In genomic region chr4:136797677-136798569, GRCm38 (mm10) we compare ENCODE assay signal across 13 mouse cellular contexts. TPM values are rescaled to one million over a fixed set of nuclear protein-coding genes. Genes with fewer than 3 reads are reported as not detected.
DNase-seq lines count a peak whose midpoint lies in the region; ATAC-seq and TF ChIP-seq lines count a peak whose summit lies in the region.
"Had no signal": no experiment of that assay in that cellular context is flagged by ENCODE, and none has a peak within 500 bp of the region (broad histone marks: within the 10 kb centered on the region; RNA-seq: fewer than 3 reads in every experiment).

No protein-coding gene starts in this region.

- no peaks in the 10 kb centered on the region for H3K9me3 ChIP-seq in hindbrain, embryonic 12.5 days (replicated peaks)
- no peaks in the 10 kb centered on the region for H3K9me3 ChIP-seq in hindbrain, embryonic 16.5 days (ENCODE audit: control insufficient read depth, low read length)
- H3K9me3 ChIP-seq in lung, embryonic 16.5 days (ENCODE audit: control insufficient read depth, low read length) = no peaks in the 10 kb centered on the region
- no peaks in the 10 kb centered on the region for H3K9me3 ChIP-seq in embryonic facial prominence, embryonic 12.5 days
- no peaks in the 10 kb centered on the region for H3K9me3 ChIP-seq in liver, embryonic 13.5 days (replicated peaks)

- no peak for TF ChIP-seq CTCF in thymus, adult 2 months (IDR thresholded peaks at IDR 0.05; ENCODE audit: borderline replicate concordance, control insufficient read depth, extremely low read depth, insufficient read depth, low read length, poor library complexity)

- H3K4me2 ChIP-seq in hindbrain, embryonic 12.5 days (replicated peaks) = no peak overlapping the region
- no peak overlapping the region for H3K4me2 ChIP-seq in hindbrain, embryonic 16.5 days (ENCODE audit: low read length)
- H3K4me2 ChIP-seq in lung, embryonic 16.5 days (ENCODE audit: low read depth, low read length) = no peak overlapping the region
- no peak overlapping the region for H3K4me2 ChIP-seq in embryonic facial prominence, embryonic 12.5 days (replicated peaks)
- H3K4me2 ChIP-seq in liver, embryonic 13.5 days = no peak overlapping the region

- peak overlapping the region; percentile 35; the same call in 1 of the 2 replicates for H3K9ac ChIP-seq in hindbrain, embryonic 12.5 days
- H3K9ac ChIP-seq in hindbrain, embryonic 16.5 days (ENCODE audit: low read depth, low read length) = no peak overlapping the region
- H3K9ac ChIP-seq in lung, embryonic 16.5 days (ENCODE audit: low read length) = no peak overlapping the region
- no peak overlapping the region for H3K9ac ChIP-seq in embryonic facial prominence, embryonic 12.5 days
- no peak overlapping the region for H3K9ac ChIP-seq in liver, embryonic 13.5 days

- TF ChIP-seq POLR2A in thymus, adult 2 months (IDR thresholded peaks at IDR 0.05; ENCODE audit: control insufficient read depth, extremely low read depth, insufficient read depth, low read length, poor library complexity) = no peak

- no peak overlapping the region for H3K4me3 ChIP-seq in hindbrain, embryonic 12.5 days
- no peak overlapping the region for H3K4me3 ChIP-seq in hindbrain, embryonic 16.5 days (ENCODE audit: low read length)
- H3K4me3 ChIP-seq in lung, embryonic 16.5 days (ENCODE audit: low read length) = no peak overlapping the region
- no peak overlapping the region for H3K4me3 ChIP-seq in embryonic facial prominence, embryonic 12.5 days
- H3K4me3 ChIP-seq in liver, embryonic 13.5 days (replicated peaks) = no peak overlapping the region
- no peak overlapping the region for H3K4me3 ChIP-seq in thymus, adult 2 months (ENCODE audit: control insufficient read depth, insufficient read depth, low read length)
- H3K4me3 ChIP-seq: gastrocnemius, adult 2 months; heart, adult 2 months had no signal

- peaks cover 75% of the 10 kb centered on the region for H3K4me1 ChIP-seq in hindbrain, embryonic 12.5 days
- peaks cover 32% of the 10 kb centered on the region for H3K4me1 ChIP-seq in hindbrain, embryonic 16.5 days (ENCODE audit: control insufficient read depth, insufficient read depth, low read depth, low read length)
- H3K4me1 ChIP-seq in lung, embryonic 16.5 days (replicated peaks; ENCODE audit: control insufficient read depth, insufficient read depth, low read length) = peaks cover 19% of the 10 kb centered on the region
- H3K4me1 ChIP-seq in embryonic facial prominence, embryonic 12.5 days = peaks cover 69% of the 10 kb centered on the region
- peaks cover 17% of the 10 kb centered on the region for H3K4me1 ChIP-seq in liver, embryonic 13.5 days (replicated peaks)
- H3K4me1 ChIP-seq in thymus, adult 2 months (replicated peaks; ENCODE audit: control insufficient read depth, insufficient read depth, low read length) = peaks cover 32% of the 10 kb centered on the region

- peak overlapping the region; percentile 40 for H3K27ac ChIP-seq in hindbrain, embryonic 12.5 days
- H3K27ac ChIP-seq in hindbrain, embryonic 16.5 days (ENCODE audit: low read depth, low read length) = no peak overlapping the region
- H3K27ac ChIP-seq in lung, embryonic 16.5 days (ENCODE audit: low read length) = no peak overlapping the region
- H3K27ac ChIP-seq in embryonic facial prominence, embryonic 12.5 days = 0 out of 2 replicates have a peak overlapping the region, but pooled peaks have one; percentile 5
- H3K27ac ChIP-seq in liver, embryonic 13.5 days = no peak overlapping the region
- H3K27ac ChIP-seq in thymus, adult 2 months (ENCODE audit: control insufficient read depth, insufficient read depth, low read length) = no peak overlapping the region
- H3K27ac ChIP-seq: gastrocnemius, adult 2 months; heart, adult 2 months had no signal

- no peak for DNase-seq in lung, postnatal 25 days (ENCODE audit: low spot score)
- no peak for DNase-seq in liver, embryonic 13.5 days
- DNase-seq in cerebellum, adult 9-10 months = no peak
- no peak for DNase-seq in thymus, adult 2 months
- DNase-seq: cerebellum, adult 2 months; gastrocnemius, adult 2 months; heart, adult 2 months; kidney, postnatal 36 days; lung, postnatal 10 days had no signal

- ATAC-seq in hindbrain, embryonic 12.5 days (ENCODE audit: low FRiP score) = no peak
- ATAC-seq in hindbrain, embryonic 16.5 days = no peak
- ATAC-seq in lung, embryonic 16.5 days (ENCODE audit: low read depth) = peak; percentile 36; the same call in 1 of the 2 replicates
- no peak for ATAC-seq in embryonic facial prominence, embryonic 12.5 days (ENCODE audit: insufficient number of reproducible peaks, insufficient read depth, low FRiP score, low TSS enrichment)
- ATAC-seq in liver, embryonic 13.5 days (ENCODE audit: low read depth) = peak; percentile 31; the same call in 1 of the 2 replicates

- 0 out of 2 replicates have a peak, but pooled peaks cover 3% of the 10 kb centered on the region for H3K36me3 ChIP-seq in hindbrain, embryonic 12.5 days
- no peaks in the 10 kb centered on the region for H3K36me3 ChIP-seq in hindbrain, embryonic 16.5 days (ENCODE audit: control insufficient read depth, insufficient read depth, low read length)
- H3K36me3 ChIP-seq in lung, embryonic 16.5 days (ENCODE audit: control insufficient read depth, insufficient read depth, low read length) = no peaks in the 10 kb centered on the region
- no peaks in the 10 kb centered on the region for H3K36me3 ChIP-seq in embryonic facial prominence, embryonic 12.5 days
- H3K36me3 ChIP-seq in liver, embryonic 13.5 days = no peaks in the 10 kb centered on the region
- H3K36me3 ChIP-seq in thymus, adult 2 months (ENCODE audit: control insufficient read depth, insufficient read depth, low read length) = no peaks in the 10 kb centered on the region

- WGBS in hindbrain, embryonic 12.5 days = 64% methylated on average over 23 of the region's 23 CpGs
- 56% methylated on average over 23 of the region's 23 CpGs for WGBS in hindbrain, embryonic 16.5 days
- WGBS in lung, embryonic 16.5 days = 29% methylated on average over 23 of the region's 23 CpGs
- 65% methylated on average over 23 of the region's 23 CpGs for WGBS in embryonic facial prominence, embryonic 12.5 days
- 32% methylated on average over 23 of the region's 23 CpGs for WGBS in liver, embryonic 13.5 days (ENCODE audit: insufficient replicate concordance)
- WGBS in thymus, adult 2 months = 89% methylated on average over 23 of the region's 23 CpGs

- no peaks in the 10 kb centered on the region for H3K27me3 ChIP-seq in hindbrain, embryonic 12.5 days
- H3K27me3 ChIP-seq in hindbrain, embryonic 16.5 days (replicated peaks; ENCODE audit: control insufficient read depth, insufficient read depth, low read length) = no peaks in the 10 kb centered on the region
- no peaks in the 10 kb centered on the region; the same call in 1 of the 2 replicates for H3K27me3 ChIP-seq in lung, embryonic 16.5 days (ENCODE audit: control insufficient read depth, insufficient read depth, low read depth, low read length)
- H3K27me3 ChIP-seq in embryonic facial prominence, embryonic 12.5 days = no peaks in the 10 kb centered on the region
- H3K27me3 ChIP-seq in liver, embryonic 13.5 days = peaks cover 3% of the 10 kb centered on the region; the same call in 1 of the 2 replicates
- no peaks in the 10 kb centered on the region for H3K27me3 ChIP-seq in thymus, adult 2 months (ENCODE audit: control insufficient read depth, insufficient read depth, low read length)

RNA-seq across cellular contexts. Expression of gene Ephb2, which starts 37.9 kb away (rescaled TPM):
- 25.4 and 30.8 TPM in 2 replicates for polyA plus RNA-seq in hindbrain, embryonic 12.5 days (2016; fragmentation: Nextera tagmentation; extraction: Ambion mirVana)
- 7.8 and 10.1 TPM in 2 replicates for polyA plus RNA-seq in hindbrain, embryonic 16.5 days (2015; fragmentation: Nextera tagmentation; extraction: Ambion mirVana)
- 1.5 and 1.6 TPM in 2 replicates for polyA plus RNA-seq in lung, embryonic 16.5 days (2015; fragmentation: Nextera tagmentation; extraction: Ambion mirVana)
- polyA plus RNA-seq in embryonic facial prominence, embryonic 12.5 days (2016; fragmentation: Nextera tagmentation; extraction: Ambion mirVana) = 17.1 and 20.7 TPM in 2 replicates
- polyA plus RNA-seq in liver, embryonic 13.5 days (2015; fragmentation: Nextera tagmentation; extraction: Ambion mirVana) = 0.36 and 0.50 TPM in 2 replicates
- 15.4 and 24.1 TPM in 2 replicates for polyA plus RNA-seq in thymus, adult 2 months (2012; rRNA removed)

Comparison
In these comparisons a context has a peak if more than half of its experiments do, and no peak if none do; other contexts are left out.
1. H3K27ac ChIP-seq: peak in hindbrain, embryonic 12.5 days (single experiment) and embryonic facial prominence, embryonic 12.5 days (single experiment); none in hindbrain, embryonic 16.5 days (single experiment), lung, embryonic 16.5 days (single experiment), liver, embryonic 13.5 days (single experiment) and thymus, adult 2 months (single experiment).
2. ATAC-seq: peak in lung, embryonic 16.5 days (single experiment) and liver, embryonic 13.5 days (single experiment); none in hindbrain, embryonic 12.5 days (single experiment), hindbrain, embryonic 16.5 days (single experiment) and embryonic facial prominence, embryonic 12.5 days (single experiment).